Mouse (Mus musculus) adipocyte (in vitro differentiated cells): Measurements from ENCODE around the gene Ccdc85b.
A peak's percentile ranks its signal among the peaks of the same experiment; 100 is the strongest.

Source experiments
- DNase-seq: peaks from one replicate; pipeline ENCODE4 v3.0.0-alpha.2; 2016; ENCODE audit warnings: low spot score

Ccdc85b gene

GRCm38 (mm10) chr19:5456241-5456921 lies 1.3 kb downstream of the Ccdc85b start:
- DNase-seq: no peak

- DNase-seq: no peak
These were observed 2.1 kb downstream of the Ccdc85b start for GRCm38 (mm10) chr19:5455568-5455967.

GRCm38 (mm10) chr19:5455037-5455436 lies 2.7 kb downstream of the Ccdc85b start:
- no peak for DNase-seq

- DNase-seq: no peak
These were observed 5.9 kb downstream of the Ccdc85b start for GRCm38 (mm10) chr19:5451766-5452165.

GRCm38 (mm10) chr19:5449673-5450072 lies 8.0 kb downstream of the Ccdc85b start:
- DNase-seq: no peak

GRCm38 (mm10) chr19:5448354-5449150 lies 9.1 kb downstream of the Ccdc85b start:
- DNase-seq: no peak

- peak; percentile 51 for DNase-seq
These were observed 10.0 kb downstream of the Ccdc85b start, which contains the start of gene Fosl1 for GRCm38 (mm10) chr19:5447515-5448353. TSS of gene Fosl1 (plus strand) at chr19:5447547.

GRCm38 (mm10) chr19:5445747-5446146 lies 11.9 kb downstream of the Ccdc85b start:
- no peak for DNase-seq

GRCm38 (mm10) chr19:5444954-5445353 lies 12.7 kb downstream of the Ccdc85b start:
- no peak for DNase-seq

GRCm38 (mm10) chr19:5444371-5444908 lies 13.3 kb downstream of the Ccdc85b start:
- DNase-seq: peak; percentile 87

- DNase-seq: no peak
These were observed 23.7 kb downstream of the Ccdc85b start for GRCm38 (mm10) chr19:5433951-5434350.

- peak; percentile 93 for DNase-seq
These were observed 24.5 kb downstream of the Ccdc85b start for GRCm38 (mm10) chr19:5432992-5433852.

- DNase-seq: peak; percentile 57
These were observed 25.7 kb downstream of the Ccdc85b start for GRCm38 (mm10) chr19:5431911-5432464.

- no peak for DNase-seq
These were observed 27.3 kb downstream of the Ccdc85b start for GRCm38 (mm10) chr19:5430408-5430807.

GRCm38 (mm10) chr19:5429806-5430205 lies 27.9 kb downstream of the Ccdc85b start:
- peak; percentile 87 for DNase-seq

GRCm38 (mm10) chr19:5429219-5429618 lies 28.5 kb downstream of the Ccdc85b start:
- DNase-seq: no peak

- peak; percentile 80 for DNase-seq
These were observed 29.6 kb downstream of the Ccdc85b start for GRCm38 (mm10) chr19:5428083-5428482.

- no peak for DNase-seq
These were observed 30.9 kb downstream of the Ccdc85b start for GRCm38 (mm10) chr19:5426640-5427290.

GRCm38 (mm10) chr19:5425906-5426565 lies 31.7 kb downstream of the Ccdc85b start:
- DNase-seq: no peak
